Mouse (Mus musculus): ENCODE measurements at regions not wholly inside any gene's neighbourhood (a gene's known extent, or its start where the extent isn't known, plus 50 kb on each side); places are given as distances from the start of the nearest gene placed in this dataset.
"Not testable (repeated sequence)": the region's sequence is repeated elsewhere in the genome, so short reads cannot be mapped to it uniquely, and the experiment has no call there.

DNA sequence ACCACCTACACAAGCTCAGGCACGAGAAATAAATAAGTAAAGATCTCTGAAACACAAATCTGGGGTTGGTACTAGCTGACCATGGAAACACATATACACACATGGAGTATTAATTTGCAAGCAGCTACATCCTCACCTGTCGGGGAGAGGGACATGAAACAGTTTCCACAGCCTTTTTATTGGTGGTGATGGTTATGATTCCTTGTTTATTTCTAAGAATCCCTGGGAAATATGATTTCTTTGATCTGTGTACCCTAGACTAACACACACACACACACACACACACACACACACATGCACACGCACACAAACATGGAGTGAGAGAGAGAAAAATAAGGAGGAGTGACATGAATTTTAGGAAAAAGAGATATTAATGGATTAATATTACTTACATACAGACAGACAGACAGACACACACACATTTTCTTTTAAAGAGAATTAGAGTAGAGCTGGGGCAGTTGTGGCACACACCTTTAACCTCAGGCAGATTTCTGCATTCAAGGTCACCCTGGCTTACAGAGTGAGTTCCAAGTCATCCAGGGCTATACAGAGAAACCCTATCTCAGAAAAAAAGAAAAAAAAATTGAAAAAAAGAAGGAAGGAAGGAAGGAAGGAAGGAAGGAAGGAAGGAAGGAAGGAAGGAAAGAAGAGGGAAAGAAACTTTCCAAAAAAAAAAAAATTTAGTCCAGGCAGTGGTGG is 164.2 kb upstream of the Gdi2 start:
- TF ChIP-seq CTCF (IDR thresholded peaks at IDR 0.05; ENCODE audit: extremely low read depth, insufficient read depth, insufficient read length, insufficient replicate concordance); POLR2A (IDR thresholded peaks at IDR 0.05; ENCODE audit: low read depth, low read length): not testable (repeated sequence)
